Mouse (Mus musculus): ENCODE measurements at regions not wholly inside any gene's neighbourhood (a gene's known extent, or its start where the extent isn't known, plus 50 kb on each side); places are given as distances from the start of the nearest gene placed in this dataset.

DNA sequence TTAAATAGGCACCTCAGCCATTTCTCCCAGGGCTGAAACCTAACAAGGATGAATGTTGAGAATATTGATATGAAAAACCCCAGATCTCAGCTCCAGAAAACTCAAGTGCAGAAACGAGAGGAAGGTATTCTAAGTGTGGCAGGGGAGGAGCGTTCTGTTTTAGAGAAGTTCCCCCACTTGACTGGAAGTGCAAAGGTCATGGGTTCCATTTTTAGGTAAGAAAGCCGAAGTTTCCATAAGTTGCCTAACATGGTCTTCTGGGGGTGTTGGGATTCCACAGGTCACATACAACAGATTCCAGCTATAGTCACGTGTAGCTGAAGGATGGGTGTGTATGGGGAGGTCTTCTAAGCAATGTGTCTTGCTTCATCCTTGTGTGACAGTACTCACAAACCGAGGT lies 352.9 kb downstream of the Nuak1 start:
- TF ChIP-seq POLR2A (IDR thresholded peaks at IDR 0.05; ENCODE audit: insufficient read length, low read depth) (no peak), USF1 (IDR thresholded peaks at IDR 0.05; ENCODE audit: low read depth) (no peak), MYOG (IDR thresholded peaks at IDR 0.05; ENCODE audit: control insufficient read depth in 1 of 3, insufficient read depth in 1 of 3, insufficient read length in 2 of 3, low read depth in 2 of 3) (no peak), TCF12 (IDR thresholded peaks at IDR 0.05; ENCODE audit: insufficient read depth, poor library complexity, severe bottlenecking) (no peak), TCF3 (IDR thresholded peaks at IDR 0.05; ENCODE audit: insufficient read length, low read depth) (no peak), MAX (IDR thresholded peaks at IDR 0.05; ENCODE audit: low read depth) (no peak), E2F4 (IDR thresholded peaks at IDR 0.05; ENCODE audit: insufficient read depth) (no peak), REST (IDR thresholded peaks at IDR 0.05; ENCODE audit: insufficient read depth, insufficient read length) (no peak), MYOD1 (IDR thresholded peaks at IDR 0.05; ENCODE audit: control insufficient read depth in 1 of 3, insufficient read length in 2 of 3, low read depth in 2 of 3) (no peak)
